ENCODE assay signal across 20 mouse cellular contexts in the genomic region with DNA sequence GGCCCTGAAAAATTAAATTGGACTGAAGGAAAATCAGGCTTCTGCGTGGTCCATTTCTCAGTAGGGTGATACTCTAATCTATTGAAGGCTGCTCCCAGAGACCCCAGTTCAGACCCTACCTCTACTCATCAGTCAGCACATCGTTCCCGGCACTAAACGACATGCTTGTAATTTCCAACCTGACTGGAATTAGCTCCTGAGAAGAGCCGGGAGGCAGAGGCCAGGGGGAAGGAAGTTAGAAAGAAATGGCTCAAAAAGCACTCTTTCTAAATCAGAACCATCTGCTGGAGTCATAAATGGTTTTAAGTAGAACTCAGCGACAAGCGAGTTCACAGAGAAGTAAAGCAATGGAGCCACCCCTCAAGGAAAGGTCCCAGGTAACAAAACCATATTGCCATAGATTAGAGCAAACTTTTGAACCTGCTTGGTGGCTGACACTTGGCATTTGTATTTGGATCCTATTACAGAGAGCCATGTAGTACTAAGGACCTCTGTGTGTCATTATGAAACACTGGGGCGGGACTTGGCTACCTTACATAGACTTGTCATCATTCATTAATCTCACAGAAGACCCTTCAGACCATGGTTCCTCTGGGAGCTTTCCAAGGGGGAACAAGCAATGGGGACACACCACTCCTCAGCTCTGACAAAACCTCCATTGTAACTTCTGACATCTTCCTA.
A peak's percentile ranks its signal among the peaks of the same experiment; 100 is the strongest.
DNase-seq lines count a peak whose midpoint lies in the region; ATAC-seq and TF ChIP-seq lines count a peak whose summit lies in the region.
"Had no signal": no experiment of that assay in that cellular context is flagged by ENCODE, and none has a peak within 500 bp of the region (broad histone marks: within the 10 kb centered on the region; RNA-seq: fewer than 3 reads in every experiment).

No protein-coding gene starts in this region.

- no peak for TF ChIP-seq EP300 in lung, postnatal 0 days (IDR thresholded peaks at IDR 0.05)

- ATAC-seq in heart, embryonic 13.5 days (ENCODE audit: extremely low read depth, insufficient number of reproducible peaks, low FRiP score, low TSS enrichment): no peak
- peak; percentile 64 for ATAC-seq in lung, embryonic 16.5 days (ENCODE audit: low read depth)
- no peak for ATAC-seq in lung, postnatal 0 days
- ATAC-seq: forebrain, embryonic 15.5 days; liver, postnatal 0 days had no signal

- TF ChIP-seq CTCF in lung, postnatal 0 days (IDR thresholded peaks at IDR 0.05): no peak

- 40% methylated on average over 8 of the region's 8 CpGs for WGBS in heart, embryonic 13.5 days
- WGBS in lung, embryonic 16.5 days: 51% methylated on average over 8 of the region's 8 CpGs
- 69% methylated on average over 8 of the region's 8 CpGs for WGBS in lung, postnatal 0 days

- no peaks in the 10 kb centered on the region for H3K36me3 ChIP-seq in heart, embryonic 13.5 days
- no peaks in the 10 kb centered on the region for H3K36me3 ChIP-seq in lung, embryonic 16.5 days (ENCODE audit: control insufficient read depth, insufficient read depth, low read length)
- H3K36me3 ChIP-seq in lung, postnatal 0 days (ENCODE audit: insufficient read depth, low read length): no peaks in the 10 kb centered on the region
- H3K36me3 ChIP-seq: forebrain, embryonic 15.5 days; hindbrain, embryonic 13.5 days had no signal

- H3K4me3 ChIP-seq in heart, embryonic 13.5 days: no peak overlapping the region
- H3K4me3 ChIP-seq in lung, embryonic 16.5 days (ENCODE audit: low read length): no peak overlapping the region
- no peak overlapping the region for H3K4me3 ChIP-seq in lung, postnatal 0 days (ENCODE audit: low read depth, low read length)
- H3K4me3 ChIP-seq: forebrain, embryonic 15.5 days; hindbrain, embryonic 13.5 days; layer of hippocampus, adult 2 months had no signal

- no peaks in the 10 kb centered on the region for H3K9me3 ChIP-seq in heart, embryonic 13.5 days
- H3K9me3 ChIP-seq in lung, embryonic 16.5 days (ENCODE audit: control insufficient read depth, low read length): no peaks in the 10 kb centered on the region
- no peaks in the 10 kb centered on the region for H3K9me3 ChIP-seq in lung, postnatal 0 days (ENCODE audit: low read length)
- H3K9me3 ChIP-seq: forebrain, embryonic 15.5 days; hindbrain, embryonic 13.5 days had no signal

- H3K4me2 ChIP-seq in heart, embryonic 13.5 days: peak overlapping the region; percentile 1; the same call in 1 of the 2 replicates
- no peak overlapping the region for H3K4me2 ChIP-seq in lung, embryonic 16.5 days (ENCODE audit: low read depth, low read length)
- H3K4me2 ChIP-seq in lung, postnatal 0 days (replicated peaks; ENCODE audit: low read depth, low read length): no peak overlapping the region
- H3K4me2 ChIP-seq: forebrain, embryonic 15.5 days; hindbrain, embryonic 13.5 days had no signal

- peak overlapping the region; percentile 68 for H3K27ac ChIP-seq in heart, embryonic 13.5 days (replicated peaks)
- no peak overlapping the region; the same call in 1 of the 2 replicates for H3K27ac ChIP-seq in lung, embryonic 16.5 days (ENCODE audit: low read length)
- H3K27ac ChIP-seq in lung, postnatal 0 days (ENCODE audit: low read length): no peak overlapping the region
- H3K27ac ChIP-seq: forebrain, embryonic 15.5 days; hindbrain, embryonic 13.5 days; layer of hippocampus, adult 2 months; stomach, postnatal 0 days had no signal

- no peaks in the 10 kb centered on the region for H3K27me3 ChIP-seq in heart, embryonic 13.5 days (replicated peaks)
- no peaks in the 10 kb centered on the region for H3K27me3 ChIP-seq in lung, embryonic 16.5 days (ENCODE audit: control insufficient read depth, insufficient read depth, low read depth, low read length)
- no peaks in the 10 kb centered on the region for H3K27me3 ChIP-seq in lung, postnatal 0 days (replicated peaks; ENCODE audit: insufficient read depth, low read length)
- H3K27me3 ChIP-seq: forebrain, embryonic 15.5 days had no signal

- DNase-seq in heart, adult 9 months (ENCODE audit: low spot score in 2 of 2): no peak
- DNase-seq in lung, postnatal 0 days (ENCODE audit: low spot score): no peak
- peak; percentile 90 for DNase-seq in forelimb bud, embryonic 11.5 days (ENCODE audit: low read depth, low spot score)
- DNase-seq in spleen, postnatal 36 days (ENCODE audit: low spot score in 2 of 2): no peak
- no peak for DNase-seq in frontal cortex, adult 2 months (ENCODE audit: extremely low spot score in 1 of 2, low spot score in 1 of 2)
- no peak for DNase-seq in left cerebral cortex, adult 8-10 months (ENCODE audit: low spot score in 2 of 2)
- DNase-seq: adrenal gland, postnatal 10 days; cerebellum, adult 9-11 months; gastrocnemius, postnatal 10 days; kidney, adult 18-20 months; liver, postnatal 0 days; right cerebral cortex, adult 18-20 months; spleen, adult 18-20 months; thymus, postnatal 36 days had no signal

- H3K4me1 ChIP-seq in heart, embryonic 13.5 days: peaks cover 27% of the 10 kb centered on the region
- H3K4me1 ChIP-seq in lung, embryonic 16.5 days (replicated peaks; ENCODE audit: control insufficient read depth, insufficient read depth, low read length): peaks cover 4% of the 10 kb centered on the region; the same call in 1 of the 2 replicates
- H3K4me1 ChIP-seq in lung, postnatal 0 days (ENCODE audit: insufficient read depth, low read depth, low read length): no peaks in the 10 kb centered on the region
- H3K4me1 ChIP-seq: forebrain, embryonic 15.5 days; hindbrain, embryonic 13.5 days had no signal

- no peak overlapping the region for H3K9ac ChIP-seq in heart, embryonic 13.5 days
- H3K9ac ChIP-seq in lung, embryonic 16.5 days (ENCODE audit: low read length): no peak overlapping the region
- H3K9ac ChIP-seq in lung, postnatal 0 days (replicated peaks; ENCODE audit: low read depth): no peak overlapping the region
- H3K9ac ChIP-seq: forebrain, embryonic 15.5 days; hindbrain, embryonic 13.5 days; liver, postnatal 0 days had no signal
